In genomic region chr1:143071781-143072382, GRCm38 (mm10) we compare ENCODE assay signal across 23 mouse cellular contexts.
"Had no signal": no experiment of that assay in that cellular context is flagged by ENCODE, and none has a peak within 500 bp of the region (broad histone marks: within the 10 kb centered on the region; RNA-seq: fewer than 3 reads in every experiment).

No protein-coding gene starts in this region.

- H3K9ac ChIP-seq: liver, embryonic 13.5 days; liver, embryonic 15.5 days; liver, postnatal 0 days; lung, embryonic 15.5 days; midbrain, embryonic 12.5 days; neural tube, embryonic 12.5 days had no signal

- H3K36me3 ChIP-seq: liver, embryonic 13.5 days; liver, embryonic 15.5 days; lung, embryonic 15.5 days; midbrain, embryonic 12.5 days; neural tube, embryonic 12.5 days had no signal

- H3K4me3 ChIP-seq: liver, embryonic 13.5 days; liver, embryonic 15.5 days; lung, embryonic 15.5 days; megakaryocyte, embryonic 14.5 days; midbrain, embryonic 12.5 days; myocyte; neural tube, embryonic 12.5 days had no signal

- H3K4me2 ChIP-seq: liver, embryonic 11.5 days; liver, embryonic 13.5 days; liver, embryonic 15.5 days; lung, embryonic 15.5 days; midbrain, embryonic 12.5 days; neural tube, embryonic 12.5 days had no signal

- H3K9me3 ChIP-seq: liver, embryonic 13.5 days; liver, embryonic 15.5 days; lung, embryonic 15.5 days; megakaryocyte, embryonic 14.5 days; midbrain, embryonic 12.5 days; neural tube, embryonic 12.5 days had no signal

- ATAC-seq: liver, postnatal 0 days; lung, postnatal 0 days; midbrain, embryonic 16.5 days had no signal

- H3K27me3 ChIP-seq: liver, embryonic 13.5 days; liver, embryonic 15.5 days; lung, embryonic 15.5 days; megakaryocyte, embryonic 14.5 days; midbrain, embryonic 12.5 days; neural tube, embryonic 12.5 days had no signal

- H3K4me1 ChIP-seq: liver, embryonic 13.5 days; liver, embryonic 15.5 days; lung, embryonic 15.5 days; megakaryocyte, embryonic 14.5 days; midbrain, embryonic 12.5 days; neural tube, embryonic 12.5 days had no signal

- DNase-seq: liver, embryonic 13.5 days; liver, postnatal 0 days; lung, adult 2 months; lung, postnatal 14 days; lung, postnatal 36 days; midbrain, embryonic 14.5 days; right cerebral cortex, adult 18-20 months; right cerebral cortex, postnatal 25 days; right cerebral cortex, postnatal 4 days; spleen, adult 18-20 months; thymus, adult 18-20 months; thymus, postnatal 14 days; thymus, postnatal 36 days had no signal

- H3K27ac ChIP-seq: liver, embryonic 13.5 days; liver, embryonic 15.5 days; lung, embryonic 15.5 days; macrophage; midbrain, embryonic 12.5 days; neural tube, embryonic 12.5 days had no signal
